Mouse (Mus musculus) ovary, postnatal 36 days (tissue): ENCODE data around the gene Elmsan1.
A peak's percentile ranks its signal among the peaks of the same experiment; 100 is the strongest.
"Not testable (repeated sequence)": the region's sequence is repeated elsewhere in the genome, so short reads cannot be mapped to it uniquely, and the experiment has no call there.

Source experiments
- DNase-seq: peaks from one replicate; pipeline ENCODE4 v3.0.0; 2022; ENCODE audit warnings: low spot score, mixed read lengths

Elmsan1 gene

DNA sequence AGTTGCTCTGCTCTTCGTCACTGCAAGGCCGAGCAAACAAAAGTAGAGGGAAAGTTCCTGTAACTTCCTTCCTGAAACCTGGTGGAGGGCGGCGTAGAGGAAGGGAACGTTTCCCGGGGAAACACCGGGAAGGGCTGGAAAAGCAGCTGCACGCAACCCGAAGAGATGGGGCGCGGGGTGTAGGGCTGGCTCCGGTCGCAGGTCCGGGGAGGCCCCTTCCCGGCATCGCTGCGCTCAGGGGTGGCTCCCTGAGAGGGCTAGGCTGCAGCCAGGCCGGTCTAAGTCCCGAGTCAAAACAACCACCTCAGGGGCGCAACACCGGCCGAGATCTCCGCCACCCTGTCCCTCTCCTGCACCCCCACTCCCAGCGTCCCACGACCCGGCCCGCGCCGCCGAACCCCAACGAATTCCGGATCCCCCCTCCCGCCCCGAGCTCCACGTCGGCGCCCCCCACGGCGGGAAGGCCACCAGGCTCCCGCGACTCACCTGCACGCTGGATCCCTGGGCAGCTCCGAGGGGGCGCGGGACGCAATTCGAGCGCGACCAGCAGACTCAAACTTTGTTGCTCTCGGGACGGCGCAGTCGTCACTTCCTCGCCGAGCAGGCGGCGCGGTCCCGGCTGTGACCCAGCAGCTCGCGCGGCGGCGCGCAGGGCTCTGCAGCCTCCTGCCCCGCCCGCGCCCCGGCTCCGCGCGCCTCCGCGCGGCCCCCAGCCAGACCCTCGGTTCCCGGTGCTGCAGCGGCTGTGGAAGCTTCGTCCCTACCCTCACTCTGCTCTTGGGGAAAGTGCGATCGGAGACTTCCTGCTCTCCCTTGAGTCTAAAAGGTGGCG, at the start of gene Elmsan1:
TSS of gene Elmsan1 (minus strand) at position 593 of the 832 bp plus-strand sequence.
- DNase-seq = peak; percentile 82

DNA sequence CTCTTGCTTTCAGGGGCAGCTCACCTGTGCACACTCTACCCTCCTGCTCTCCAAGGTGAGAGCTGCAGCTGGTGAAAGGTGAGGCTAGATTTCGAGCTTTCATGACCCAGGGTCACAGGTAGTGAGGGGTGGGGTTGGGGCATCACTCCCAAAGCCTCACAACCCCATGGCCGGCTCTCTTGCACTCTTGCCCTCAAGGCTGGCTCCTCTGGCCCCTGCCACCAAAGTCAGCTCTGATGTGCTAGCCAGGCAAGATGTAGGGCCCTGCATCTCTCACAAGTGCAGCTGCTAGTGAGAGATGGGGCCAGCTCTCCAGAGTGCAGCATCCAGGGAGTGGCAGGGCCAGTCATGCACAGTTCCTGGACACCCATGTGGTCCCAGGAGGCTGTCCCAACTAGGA, 48.6 kb upstream of the Elmsan1 start:
- DNase-seq = no peak

DNA sequence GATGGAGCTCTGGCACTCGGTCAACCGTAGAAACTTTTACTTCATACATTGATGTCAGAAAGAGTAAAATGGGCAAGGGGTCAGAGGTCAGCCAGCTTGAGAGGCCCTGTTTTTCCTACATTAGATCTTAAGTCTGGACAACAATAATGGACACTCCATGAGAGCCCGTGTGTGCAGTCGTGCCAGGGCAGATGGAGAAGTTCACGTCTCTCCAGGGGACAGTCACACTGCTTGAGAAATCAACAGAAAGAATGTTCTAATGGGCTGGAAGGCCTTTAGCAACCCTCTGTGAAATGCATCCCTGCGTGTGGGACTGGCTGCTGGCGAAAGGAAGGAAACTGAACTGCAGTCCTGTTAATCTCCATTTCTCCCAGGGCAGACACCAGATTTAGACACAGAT, 41.7 kb upstream of the Elmsan1 start:
- DNase-seq = no peak

DNA sequence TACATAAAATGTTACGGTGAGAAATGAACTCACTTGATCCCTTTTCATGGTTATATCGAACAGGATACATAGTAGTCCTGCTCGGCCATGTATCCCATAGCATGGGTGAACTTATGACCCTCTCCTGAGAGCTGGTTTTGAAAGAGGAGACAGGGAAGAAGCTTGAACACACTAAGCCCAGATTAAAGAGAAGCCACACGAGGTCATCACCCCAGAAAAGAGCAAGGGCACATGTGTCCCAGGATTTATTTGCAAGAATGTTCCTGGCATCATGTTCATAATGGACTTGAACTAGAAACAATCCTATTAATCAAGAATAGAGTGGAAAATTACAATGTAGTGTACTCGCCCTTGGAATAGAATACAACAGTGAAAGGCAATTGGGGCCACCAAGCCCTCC, 36.2 kb upstream of the Elmsan1 start:
- no peak for DNase-seq

DNA sequence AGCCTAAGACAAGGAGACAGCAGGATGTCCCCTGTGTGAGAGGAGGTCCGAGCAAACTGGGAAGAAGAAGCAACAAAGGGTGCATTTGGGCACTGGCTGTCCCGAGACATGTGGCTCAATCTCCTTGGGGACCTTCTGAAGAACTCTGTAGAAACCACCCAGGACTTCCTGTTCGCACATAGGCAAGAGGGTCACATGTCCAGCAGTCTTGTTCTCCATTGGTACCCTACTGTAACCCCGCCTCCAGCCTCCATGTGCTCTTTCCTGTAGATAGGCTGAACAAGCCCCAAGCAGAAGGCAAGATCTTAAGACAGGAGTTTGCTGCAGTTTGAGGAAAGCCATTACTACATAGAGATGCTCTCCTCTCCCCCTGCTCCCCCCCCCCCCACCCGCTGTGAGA, 34.1 kb upstream of the Elmsan1 start:
- DNase-seq = no peak

DNA sequence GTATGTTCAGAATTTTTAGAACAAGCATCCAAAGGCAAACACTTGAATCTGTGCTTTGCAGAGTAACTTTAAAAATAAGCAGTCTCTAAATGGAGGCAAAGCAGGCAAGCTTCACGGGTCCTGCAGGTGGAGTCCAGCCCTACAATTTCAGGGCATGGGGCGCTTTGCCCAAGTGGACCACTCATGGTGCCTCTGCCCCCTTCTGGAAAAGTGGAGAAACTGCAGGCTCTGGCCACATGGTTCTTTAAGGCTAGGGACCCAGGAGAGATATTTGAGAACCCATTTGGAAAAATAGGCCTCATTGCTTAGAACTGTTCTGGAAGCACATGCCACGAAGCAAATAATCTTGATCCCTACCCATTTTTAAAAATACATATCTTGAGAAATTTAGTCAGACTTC, 30.5 kb upstream of the Elmsan1 start:
- peak; percentile 60 for DNase-seq

DNA sequence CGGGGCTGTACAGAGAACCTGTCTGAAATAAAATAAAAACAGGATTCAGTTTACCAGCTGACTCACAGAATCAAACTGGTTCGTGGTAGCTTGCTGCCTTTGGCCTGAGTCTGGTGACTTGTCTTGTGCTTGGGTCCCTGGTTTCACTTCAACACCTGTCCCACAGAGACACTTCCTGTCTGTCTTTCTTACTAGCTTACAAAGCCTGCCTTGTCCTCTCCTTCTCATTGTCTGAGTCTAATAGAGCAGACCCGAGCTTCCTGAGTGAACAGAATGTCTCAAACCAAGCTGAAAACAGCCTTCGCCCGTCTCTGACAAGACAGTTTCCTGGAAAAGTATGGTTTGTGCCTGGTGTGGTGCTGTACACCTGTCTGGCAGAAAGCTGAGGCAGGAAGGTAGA, 27.0 kb upstream of the Elmsan1 start:
- DNase-seq = no peak

DNA sequence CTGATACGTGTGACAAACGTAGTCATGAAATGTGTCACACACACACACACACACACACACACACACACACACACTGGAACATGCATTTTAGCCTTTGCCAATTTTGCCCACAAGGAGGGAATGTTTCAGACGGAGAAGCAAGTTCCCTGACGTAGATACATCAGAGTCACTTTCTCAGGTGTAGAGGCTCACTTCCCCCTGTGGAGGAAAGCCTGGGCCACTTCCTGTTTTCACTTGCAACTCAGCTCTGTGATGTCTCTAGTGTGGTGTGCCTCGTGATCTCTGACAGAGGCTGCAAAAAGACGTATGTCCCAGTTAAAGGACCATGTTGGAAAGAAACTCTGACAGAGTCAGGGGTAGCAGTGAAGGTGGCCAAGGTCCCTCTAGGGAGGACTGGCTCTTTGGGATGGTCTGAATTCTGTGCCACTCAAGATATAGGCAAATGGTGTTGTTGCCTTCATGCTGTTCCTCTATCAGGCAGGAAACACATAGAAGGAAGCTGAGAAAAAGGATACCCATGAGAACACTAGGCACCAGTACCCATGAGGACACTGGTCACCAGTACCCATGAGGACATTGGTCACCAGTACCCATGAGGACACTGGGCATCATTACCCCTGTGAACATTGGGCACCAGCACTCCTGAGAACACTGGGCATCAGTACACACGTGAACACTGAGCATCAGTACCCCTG, 24.5 kb upstream of the Elmsan1 start:
- DNase-seq = no peak

DNA sequence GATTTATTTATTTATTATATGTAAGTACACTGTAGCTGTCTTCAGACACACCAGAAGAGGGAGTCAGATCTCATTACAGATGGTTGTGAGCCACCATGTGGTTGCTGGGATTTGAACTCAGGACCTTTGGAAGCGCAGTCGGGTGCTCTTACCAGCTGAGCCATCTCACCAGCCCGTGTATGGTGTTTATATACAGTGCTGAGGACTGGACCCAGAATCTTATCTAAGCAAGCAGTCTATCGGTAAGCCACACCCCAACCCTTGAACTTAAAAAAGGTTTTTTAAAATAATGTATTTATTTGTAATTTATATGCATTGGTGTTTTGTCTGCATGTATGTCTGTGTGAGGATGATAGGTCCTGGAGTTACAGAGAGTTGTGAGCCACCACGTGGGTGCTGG, 18.4 kb upstream of the Elmsan1 start:
- not testable (repeated sequence) for DNase-seq

DNA sequence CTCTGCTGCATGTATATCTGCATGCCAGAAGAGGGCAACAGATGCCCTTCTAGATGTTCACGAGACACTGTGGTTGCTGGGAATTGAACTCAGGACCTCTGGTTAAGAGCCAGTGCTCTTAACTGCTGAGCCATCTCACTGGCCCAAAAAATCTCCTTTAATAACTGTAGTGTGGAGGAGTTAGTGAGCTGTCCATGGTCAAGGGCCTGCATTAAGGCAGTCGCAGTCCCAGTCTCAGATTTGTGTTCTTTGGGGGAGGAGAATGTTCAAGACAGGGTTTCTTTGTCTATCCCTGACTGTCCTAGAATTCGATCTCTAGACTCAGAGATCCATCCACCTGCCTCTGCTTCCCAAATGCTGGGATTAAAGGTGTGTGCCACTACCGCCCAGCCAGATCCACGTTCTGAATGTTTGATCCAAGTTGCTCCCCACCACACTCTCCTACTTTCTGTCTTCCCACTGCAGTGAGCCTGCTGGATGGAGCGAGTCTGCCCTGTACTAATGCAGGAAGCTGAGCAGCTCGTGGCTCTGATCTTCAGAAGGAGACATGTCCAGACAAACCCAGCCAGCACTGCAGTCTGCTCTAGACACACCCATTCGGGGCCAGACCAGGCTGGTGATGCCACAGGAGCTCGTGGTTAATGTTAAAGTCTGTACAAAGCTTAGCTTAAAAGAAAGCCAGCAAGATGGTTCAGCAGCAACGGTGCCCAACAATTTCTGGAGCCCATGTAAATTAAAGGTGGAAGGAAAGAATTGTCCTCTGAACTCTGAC, 17.5 kb upstream of the Elmsan1 start:
- no peak for DNase-seq

DNA sequence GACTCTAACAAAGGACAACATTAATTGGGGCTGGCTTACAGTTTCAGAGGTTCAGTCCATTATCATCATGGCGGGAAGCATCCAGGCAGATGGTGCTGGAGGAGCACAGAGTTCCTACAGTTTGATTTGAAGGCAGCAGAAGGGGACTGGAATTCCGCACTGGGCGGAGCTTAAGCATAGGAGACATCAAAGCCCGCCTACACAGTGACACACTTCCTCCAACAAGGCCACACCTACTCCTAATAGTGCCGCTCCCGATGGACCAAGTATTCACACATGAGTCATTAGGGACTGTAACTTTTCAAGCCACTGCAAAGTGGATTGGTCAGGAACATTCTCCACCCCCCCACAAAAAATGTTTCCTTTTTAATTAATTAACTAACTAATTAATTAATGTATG, 16.9 kb upstream of the Elmsan1 start:
- DNase-seq = no peak

DNA sequence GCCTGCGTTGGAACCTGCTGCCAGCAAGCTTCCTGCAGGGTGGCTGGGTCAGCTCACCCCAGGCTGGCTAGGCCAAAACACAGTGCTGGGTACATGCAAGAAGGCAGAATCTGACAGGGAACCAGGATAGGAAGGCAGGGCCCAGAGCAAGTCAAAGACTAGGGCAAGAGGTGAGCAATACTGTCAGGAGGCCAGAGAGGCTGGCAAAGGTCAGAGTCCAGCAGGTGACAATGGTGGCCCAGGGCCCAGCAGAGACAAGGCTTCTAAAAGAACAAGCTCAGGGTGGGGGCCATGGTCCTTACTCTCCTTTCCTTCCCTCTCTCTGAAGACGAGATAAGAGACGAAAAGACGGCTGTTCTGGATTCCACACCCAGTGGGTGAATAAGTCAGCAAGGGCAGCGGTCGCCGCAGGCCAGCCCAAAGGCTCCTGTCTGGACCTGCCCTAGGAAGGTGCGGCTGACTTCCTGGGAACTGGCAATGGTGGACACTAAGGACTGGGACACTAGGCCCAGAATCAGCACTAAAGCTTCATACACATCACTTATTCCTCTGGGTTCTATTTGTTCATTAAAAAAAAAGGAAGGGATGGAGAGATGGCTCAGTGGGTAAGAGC, 14.9 kb upstream of the Elmsan1 start:
- DNase-seq = no peak

DNA sequence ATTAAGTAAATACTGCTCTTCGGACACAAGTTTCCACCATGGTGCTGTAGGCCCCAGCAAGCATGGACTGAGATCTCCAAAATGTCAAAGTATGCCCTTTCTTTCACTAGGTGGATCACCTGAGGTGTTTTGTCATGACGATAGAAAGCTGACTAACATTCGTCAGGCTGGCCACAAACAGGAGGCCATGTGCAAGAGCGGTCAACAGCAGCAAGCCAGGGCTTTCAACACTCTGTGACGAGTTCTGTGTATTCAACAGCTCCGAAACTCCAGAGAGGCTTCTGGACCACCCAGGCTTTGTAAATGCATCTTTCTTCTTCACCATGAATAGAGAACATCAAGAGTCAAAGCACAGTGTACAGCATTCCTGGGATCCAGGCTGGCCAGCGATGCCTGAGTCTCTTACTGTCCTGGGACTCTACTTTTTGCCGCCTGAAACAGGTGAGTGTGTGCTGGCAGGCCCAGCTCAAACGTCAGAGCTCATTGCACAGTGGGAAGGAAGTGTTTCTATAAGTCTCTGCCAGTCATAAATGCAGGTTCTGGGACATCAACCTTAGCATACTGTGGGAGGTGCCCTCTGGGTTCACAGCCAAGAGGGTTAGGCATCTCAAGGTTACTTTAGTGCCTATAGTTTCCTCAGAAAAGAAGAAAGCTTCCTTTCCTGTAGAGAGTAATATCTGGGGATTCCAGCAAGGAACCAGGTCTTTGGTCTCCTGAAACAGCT, 7.6 kb upstream of the Elmsan1 start:
- no peak for DNase-seq

DNA sequence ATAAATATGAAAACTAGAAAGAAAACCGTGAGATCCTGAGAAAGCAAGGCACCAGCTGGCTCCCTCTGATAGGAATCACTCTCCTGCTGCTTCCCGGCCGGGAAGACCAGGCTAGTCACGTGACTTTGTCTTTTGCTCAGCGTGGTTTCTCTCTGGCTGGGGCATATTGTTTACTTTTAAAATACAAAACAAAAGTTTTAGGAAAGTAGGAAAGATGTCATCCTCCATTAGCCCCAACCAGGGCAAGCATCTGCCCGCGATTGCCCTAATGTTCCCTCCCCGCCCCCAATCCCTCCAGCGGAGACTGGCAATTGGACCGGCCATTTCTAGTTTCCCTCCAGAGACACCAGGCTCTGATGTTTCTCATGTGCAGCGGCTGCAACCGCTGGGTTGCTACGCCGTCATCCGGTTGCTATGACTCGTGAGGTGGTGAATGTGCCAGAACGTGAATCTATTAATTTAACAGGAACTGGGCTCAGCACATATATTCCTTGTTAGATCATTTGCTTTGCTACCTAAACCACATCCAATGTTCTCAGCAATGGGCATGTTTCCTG, 3.8 kb upstream of the Elmsan1 start:
- DNase-seq = peak; percentile 51

DNA sequence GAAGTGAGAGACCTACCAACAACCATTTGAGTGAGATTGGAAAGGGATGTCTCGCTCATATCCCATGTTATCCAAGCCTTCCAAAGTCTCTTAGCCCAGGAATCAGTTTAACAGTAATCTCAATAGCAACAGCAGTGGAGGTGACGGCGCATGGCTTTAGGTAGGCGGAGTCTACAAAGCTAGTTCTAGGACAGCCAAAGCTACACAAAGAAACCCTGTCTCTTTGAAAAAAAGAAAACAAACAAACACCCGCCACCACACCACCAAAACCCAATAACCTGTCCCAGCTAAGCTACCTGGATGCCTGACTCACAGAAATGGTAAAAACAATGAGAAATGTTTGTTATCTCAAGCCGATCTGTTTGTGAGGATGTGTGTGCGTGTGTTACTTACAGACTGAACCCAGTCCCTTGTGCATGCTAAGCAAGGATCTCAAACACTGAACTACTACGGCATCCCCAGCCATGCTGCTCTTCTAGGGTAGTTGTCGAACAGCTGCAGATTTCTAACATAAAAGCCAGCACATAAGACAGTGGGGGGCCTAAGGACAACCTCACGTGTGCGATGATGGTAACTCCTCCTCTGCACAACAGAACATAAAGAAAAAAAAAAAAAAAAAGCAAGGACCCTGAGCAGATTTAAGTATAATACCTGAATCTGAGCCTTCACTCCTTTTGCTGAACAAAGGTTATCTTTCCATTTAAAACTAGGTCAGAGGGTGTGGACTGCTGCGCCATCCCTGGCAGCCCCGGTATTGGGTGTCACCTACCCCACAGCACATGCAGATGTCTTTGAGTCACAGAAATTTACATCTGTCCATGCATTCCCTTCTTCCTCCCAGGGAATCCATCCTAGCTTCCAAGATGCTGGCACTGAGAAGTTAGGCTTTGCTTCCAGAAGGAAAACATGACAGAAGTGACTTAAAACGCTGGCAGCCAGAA, 2.5 kb upstream of the Elmsan1 start:
- DNase-seq = no peak

DNA sequence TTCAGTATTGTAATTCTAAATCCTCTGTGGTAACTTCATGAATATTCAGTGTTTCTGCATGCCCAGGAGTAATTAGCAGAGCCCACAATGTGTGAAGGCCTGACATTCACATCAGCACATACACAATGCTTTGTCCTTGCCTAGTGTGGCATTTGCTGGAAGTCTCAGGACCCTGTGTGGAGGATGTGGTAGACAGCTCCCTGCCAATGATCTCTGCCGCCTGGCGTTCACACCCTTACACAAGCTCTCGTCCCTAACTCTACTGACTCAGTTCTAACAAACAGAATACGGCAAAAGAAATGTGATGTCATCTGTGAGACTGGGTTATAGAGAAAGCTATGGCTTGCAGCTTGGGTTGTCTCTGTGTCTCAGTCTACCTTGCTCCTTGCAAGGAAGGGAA, 1.8 kb upstream of the Elmsan1 start:
- DNase-seq = no peak

DNA sequence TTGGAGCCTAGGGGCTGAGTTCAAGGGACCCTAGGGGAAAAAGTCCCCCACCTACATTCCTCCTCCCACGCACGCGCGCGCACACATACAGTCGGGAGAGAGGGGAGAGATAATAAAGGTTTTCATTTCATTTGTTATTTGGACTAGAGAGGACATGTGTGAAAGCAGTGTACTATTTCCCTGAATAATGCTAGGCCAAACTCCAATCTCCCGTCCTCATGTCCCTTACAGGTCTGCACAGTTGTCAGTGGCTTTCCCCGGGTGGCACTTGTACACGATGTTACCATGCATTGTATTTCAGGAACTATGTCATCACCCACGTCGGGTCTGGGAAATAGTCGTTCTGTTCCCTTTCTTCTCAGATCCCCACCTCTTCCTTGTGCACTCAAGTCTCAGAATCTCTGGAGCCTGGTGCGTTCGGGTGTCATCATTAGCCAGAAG, 460 bp upstream of the Elmsan1 start:
- DNase-seq = no peak

DNA sequence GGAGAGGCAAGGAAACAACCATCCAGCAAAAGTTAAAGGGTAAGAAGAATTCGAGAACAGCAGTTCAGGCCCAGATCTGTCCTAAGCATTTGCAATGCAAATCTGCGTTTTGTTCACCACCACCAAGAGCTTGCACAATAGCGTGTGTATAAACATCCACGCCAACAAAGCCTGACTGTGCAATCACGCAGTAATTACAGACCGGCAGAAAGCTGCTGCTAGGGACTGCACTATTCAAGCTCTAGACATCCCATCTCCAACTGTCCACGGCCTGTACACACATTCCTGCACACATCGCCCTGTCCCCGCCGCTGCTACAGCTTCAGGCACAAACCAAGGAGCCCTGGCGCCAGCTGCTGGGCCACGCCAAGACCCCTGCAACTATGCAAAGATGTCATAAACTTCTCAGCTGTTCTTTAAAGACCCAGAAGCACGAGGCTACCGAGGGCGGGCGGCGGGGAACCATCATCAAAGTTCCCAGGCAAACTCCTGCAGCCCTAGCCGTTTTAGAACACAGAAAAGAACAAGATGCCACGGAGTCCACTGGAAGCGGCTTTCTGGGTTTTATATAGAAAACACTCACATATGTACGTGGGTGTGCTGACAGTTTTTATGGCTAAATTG, 1.1 kb downstream of the Elmsan1 start:
- no peak for DNase-seq

DNA sequence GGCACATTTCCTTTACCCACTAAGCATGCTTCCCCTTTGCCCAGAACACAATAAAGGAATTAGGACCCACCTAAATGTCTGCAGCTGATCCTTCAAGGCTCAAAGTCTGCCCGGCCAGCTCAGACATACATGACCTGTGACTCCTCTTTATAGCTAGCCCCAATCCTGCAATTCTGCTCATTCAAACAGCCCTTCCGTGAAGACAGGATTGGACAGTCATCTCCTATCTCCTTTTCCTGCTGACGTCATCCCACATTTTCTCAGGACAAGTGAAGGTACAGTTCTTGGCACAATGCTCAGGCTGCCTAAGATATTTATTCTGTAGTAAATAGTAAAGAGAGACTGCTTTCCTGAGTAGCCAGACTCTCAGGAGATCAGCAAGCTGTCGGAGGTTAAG, 1.6 kb downstream of the Elmsan1 start:
- DNase-seq = no peak
